Mouse (Mus musculus) lung, adult 2 months (tissue): ENCODE data around the gene Lrrc8c.

ENCODE experiments used
- CTCF ChIP-seq: fragments of 200-500 bp; IDR thresholded peaks from 2 replicates; pipeline ENCODE4 v1.5.1; 2011; ENCODE audit warnings: mild to moderate bottlenecking, low read length, control low read depth; ENCODE audit not compliant: insufficient read depth
- POLR2A ChIP-seq: fragments of 200-500 bp; IDR thresholded peaks from 2 replicates; pipeline ENCODE4 v1.6.1; 2011; ENCODE audit warnings: low read depth, mild to moderate bottlenecking, control low read depth, low read length, borderline replicate concordance; ENCODE audit errors: extremely low read depth

GRCm38 (mm10) chr5:105556291-105556690 is 37.1 kb downstream of the Lrrc8c start:
- TF ChIP-seq CTCF, result no peak
- TF ChIP-seq POLR2A, result no peak
